Mouse (Mus musculus) thymus, adult 2 months (tissue): ENCODE measurements at regions not wholly inside any gene's neighbourhood (a gene's known extent, or its start where the extent isn't known, plus 50 kb on each side); places are given as distances from the start of the nearest gene placed in this dataset.

Source experiments
- DNase-seq: peaks from one replicate; pipeline ENCODE4 v3.0.0; 2021
- H3K27ac ChIP-seq: fragments of 200-500 bp; 2 replicates; pipeline ENCODE4 v1.5.1; 2012; ENCODE audit warnings: low read length, control low read depth; ENCODE audit not compliant: control insufficient read depth, insufficient read depth
- H3K27me3 ChIP-seq: fragments of 200-500 bp; 2 replicates; pipeline ENCODE4 v1.6.1; 2012; ENCODE audit warnings: mild to moderate bottlenecking, low read length, moderate library complexity, mixed read lengths; ENCODE audit not compliant: control insufficient read depth, insufficient read depth
- H3K36me3 ChIP-seq: fragments of 200-500 bp; 2 replicates; pipeline ENCODE4 v1.6.1; 2012; ENCODE audit warnings: mild to moderate bottlenecking, low read length, moderate library complexity; ENCODE audit not compliant: control insufficient read depth, insufficient read depth
- H3K4me1 ChIP-seq: fragments of 200-500 bp; replicated peaks from 2 replicates; pipeline ENCODE4 v1.6.1; 2012; ENCODE audit warnings: low read length; ENCODE audit not compliant: control insufficient read depth, insufficient read depth
- H3K4me3 ChIP-seq: fragments of 200-500 bp; 2 replicates; pipeline ENCODE4 v1.5.1; 2012; ENCODE audit warnings: mild to moderate bottlenecking, low read length, control low read depth, moderate library complexity; ENCODE audit not compliant: control insufficient read depth, insufficient read depth
- CTCF ChIP-seq: fragments of 200-500 bp; IDR thresholded peaks from 2 replicates; pipeline ENCODE4 v1.5.1; 2012; ENCODE audit warnings: mild to moderate bottlenecking, control low read depth, low read length, moderate library complexity, borderline replicate concordance; ENCODE audit not compliant: control insufficient read depth, poor library complexity, insufficient read depth; ENCODE audit errors: extremely low read depth
- POLR2A ChIP-seq: fragments of 200-500 bp; IDR thresholded peaks from 2 replicates; pipeline ENCODE4 v1.6.1; 2012; ENCODE audit warnings: mild to moderate bottlenecking, low read length, control low read depth, moderate library complexity; ENCODE audit not compliant: control insufficient read depth, poor library complexity, insufficient read depth; ENCODE audit errors: extremely low read depth
- WGBS: fragments of 180-500 bp; shearing (Covaris S2); methylation state at CpG from one replicate; pipeline ENCODE4 v1.1.7; 2018; 5-methylcytosine and 5-hydroxymethylcytosine counted together

- H3K27ac ChIP-seq = no peak overlapping the region
- no peaks in the 10 kb centered on the region for H3K27me3 ChIP-seq
- 93% methylated on average over 8 of the region's 8 CpGs for WGBS
- H3K4me3 ChIP-seq = no peak overlapping the region
- no peak for DNase-seq
- TF ChIP-seq POLR2A = no peak
- TF ChIP-seq CTCF = no peak
- no peaks in the 10 kb centered on the region for H3K36me3 ChIP-seq
- H3K4me1 ChIP-seq = no peaks in the 10 kb centered on the region
These were observed 721.7 kb upstream of the Cited2 start for GRCm38 (mm10) chr10:17001320-17001719.

- WGBS = 93% methylated on average over 4 of the region's 4 CpGs
These were observed 719.7 kb upstream of the Cited2 start for GRCm38 (mm10) chr10:17003123-17003849.

GRCm38 (mm10) chr10:17008683-17009082 lies 714.3 kb upstream of the Cited2 start:
- Histone ChIP-seq H3K4me1 (no peaks in the 10 kb centered on the region), H3K4me3 (no peak overlapping the region), H3K27me3 (no peaks in the 10 kb centered on the region), H3K27ac (no peak overlapping the region), H3K36me3 (no peaks in the 10 kb centered on the region)
- no peak for DNase-seq
- 97% methylated on average over 4 of the region's 4 CpGs for WGBS
- TF ChIP-seq POLR2A (no peak), CTCF (no peak)

More at GRCm38 (mm10) chr10:17003123-17003849, 719.7 kb upstream of the Cited2 start:
- Histone ChIP-seq H3K36me3 (no peaks in the 10 kb centered on the region), H3K27ac (no peak overlapping the region), H3K4me3 (no peak overlapping the region), H3K4me1 (no peaks in the 10 kb centered on the region), H3K27me3 (no peaks in the 10 kb centered on the region)
- TF ChIP-seq CTCF (no peak), POLR2A (no peak)
- no peak for DNase-seq

GRCm38 (mm10) chr10:17010047-17010446 lies 713.0 kb upstream of the Cited2 start:
- Histone ChIP-seq H3K27me3 (no peaks in the 10 kb centered on the region), H3K4me3 (no peak overlapping the region), H3K4me1 (no peaks in the 10 kb centered on the region), H3K36me3 (no peaks in the 10 kb centered on the region), H3K27ac (no peak overlapping the region)
- WGBS = 93% methylated on average over 3 of the region's 3 CpGs
- TF ChIP-seq CTCF (no peak), POLR2A (no peak)
- no peak for DNase-seq

- no peak for DNase-seq
- Histone ChIP-seq H3K4me1 (no peaks in the 10 kb centered on the region), H3K36me3 (no peaks in the 10 kb centered on the region), H3K27me3 (no peaks in the 10 kb centered on the region), H3K4me3 (no peak overlapping the region), H3K27ac (no peak overlapping the region)
- no peak for TF ChIP-seq POLR2A
- TF ChIP-seq CTCF = no peak
- 93% methylated on average over 2 of the region's 2 CpGs for WGBS
These were observed 711.1 kb upstream of the Cited2 start for GRCm38 (mm10) chr10:17011876-17012275.

GRCm38 (mm10) chr10:17012541-17012975 lies 710.5 kb upstream of the Cited2 start:
- no peak for DNase-seq
- Histone ChIP-seq H3K36me3 (no peaks in the 10 kb centered on the region), H3K4me1 (no peaks in the 10 kb centered on the region), H3K27me3 (no peaks in the 10 kb centered on the region), H3K27ac (no peak overlapping the region), H3K4me3 (no peak overlapping the region)
- 92% methylated on average over 3 of the region's 3 CpGs for WGBS
- TF ChIP-seq POLR2A = no peak
- no peak for TF ChIP-seq CTCF
